Mouse (Mus musculus) lung, postnatal 0 days (tissue): Measurements from ENCODE around the gene Psmd13. TPM values are rescaled to one million over a fixed set of nuclear protein-coding genes. Genes with fewer than 3 reads are reported as not detected.

Source experiments
- ATAC-seq: fragments of 200-750 bp; cut with Nextera tagmentation; 2 replicates; pipeline ENCODE4 v1.8.0; 2017; ENCODE audit warnings: moderate library complexity
- DNase-seq: peaks from one replicate; pipeline ENCODE4 v3.0.0-alpha.2; 2016; ENCODE audit warnings: low spot score
- H3K27ac ChIP-seq: fragments of 300-500 bp; sonication (generic); 2 replicates; pipeline ENCODE4 v1.5.1; 2014; ENCODE audit warnings: antibody characterized with exemption, mild to moderate bottlenecking, low read length, mixed read lengths
- H3K27me3 ChIP-seq: fragments of 300-500 bp; sonication (generic); replicated peaks from 2 replicates; pipeline ENCODE4 v1.6.1; 2014; ENCODE audit warnings: low read length, mixed read lengths; ENCODE audit not compliant: insufficient read depth
- H3K36me3 ChIP-seq: fragments of 300-500 bp; sonication (generic); 2 replicates; pipeline ENCODE4 v1.6.1; 2014; ENCODE audit warnings: low read length, mixed read lengths; ENCODE audit not compliant: insufficient read depth
- H3K4me1 ChIP-seq: fragments of 300-500 bp; sonication (generic); 2 replicates; pipeline ENCODE4 v1.6.1; 2014; ENCODE audit warnings: antibody characterized with exemption, low read depth, low read length, mixed read lengths; ENCODE audit not compliant: insufficient read depth
- H3K4me2 ChIP-seq: fragments of 300-500 bp; sonication (generic); replicated peaks from 2 replicates; pipeline ENCODE4 v1.6.1; 2014; ENCODE audit warnings: low read depth, mild to moderate bottlenecking, low read length, moderate library complexity, mixed read lengths
- H3K4me3 ChIP-seq: fragments of 300-500 bp; sonication (generic); 2 replicates; pipeline ENCODE4 v1.5.1; 2014; ENCODE audit warnings: low read depth, low read length
- H3K9ac ChIP-seq: fragments of 300-500 bp; sonication (generic); replicated peaks from 2 replicates; pipeline ENCODE4 v1.6.1; 2014; ENCODE audit warnings: low read depth, mild to moderate bottlenecking
- H3K9me3 ChIP-seq: fragments of 300-500 bp; sonication (generic); 2 replicates; pipeline ENCODE4 v1.6.1; 2016; ENCODE audit warnings: low read length, mixed read lengths
- CTCF ChIP-seq: IDR thresholded peaks from 2 replicates; pipeline ENCODE4 v1.5.1; 2016; ENCODE audit warnings: antibody characterized with exemption, mild to moderate bottlenecking
- EP300 ChIP-seq: IDR thresholded peaks from 2 replicates; pipeline ENCODE4 v1.6.1; 2016; ENCODE audit warnings: antibody characterized with exemption, mild to moderate bottlenecking, control low read depth
- WGBS: fragments of 180-500 bp; shearing (Covaris S2); extraction: QIAGEN DNeasy Blood & Tissue Kit; methylation state at CpG from one replicate; pipeline ENCODE4 v1.1.7; 2014; 5-methylcytosine and 5-hydroxymethylcytosine counted together
- polyA plus RNA-seq: library from polyadenylated mRNA; unstranded; fragments of >200 nt; fragmentation: Nextera tagmentation; extraction: Ambion mirVana; gene quantifications from 2 replicates; pipeline ENCODE4 v1.2.1, GENCODE M21; 2015

Gene Psmd13
- polyA plus RNA-seq, 1 experiment from 2014 or later = 164 TPM

DNA sequence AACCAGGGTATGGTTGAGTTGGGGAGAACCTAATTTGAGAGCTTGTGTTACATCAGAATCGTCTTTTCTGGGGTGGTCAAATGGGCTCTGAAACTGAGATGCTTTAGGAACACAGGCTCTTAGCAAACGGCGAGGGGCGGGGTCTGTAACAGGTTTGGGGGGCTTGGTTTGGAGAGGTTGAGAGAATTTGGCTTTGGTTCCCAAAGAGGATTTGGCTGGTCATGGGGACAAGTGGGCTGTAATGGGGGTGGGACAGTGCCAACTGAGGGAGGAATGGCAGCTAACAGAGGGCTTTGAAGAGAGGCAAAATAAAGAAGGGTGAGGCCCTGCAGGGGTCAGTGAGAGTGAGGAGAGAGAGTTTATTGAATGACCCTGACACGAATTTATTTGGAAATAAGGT is 42.2 kb upstream of the Psmd13 start:
- no peak overlapping the region for H3K4me2 ChIP-seq
- WGBS = 59% methylated on average over 5 of the region's 5 CpGs
- no peaks in the 10 kb centered on the region for H3K9me3 ChIP-seq
- H3K4me1 ChIP-seq = no peaks in the 10 kb centered on the region
- no peak for ATAC-seq
- no peaks in the 10 kb centered on the region for H3K27me3 ChIP-seq
- H3K36me3 ChIP-seq = no peaks in the 10 kb centered on the region
- DNase-seq = no peak
- no peak overlapping the region for H3K27ac ChIP-seq
- H3K4me3 ChIP-seq = no peak overlapping the region
- TF ChIP-seq EP300 (no peak), CTCF (no peak)
- no peak overlapping the region for H3K9ac ChIP-seq

DNA sequence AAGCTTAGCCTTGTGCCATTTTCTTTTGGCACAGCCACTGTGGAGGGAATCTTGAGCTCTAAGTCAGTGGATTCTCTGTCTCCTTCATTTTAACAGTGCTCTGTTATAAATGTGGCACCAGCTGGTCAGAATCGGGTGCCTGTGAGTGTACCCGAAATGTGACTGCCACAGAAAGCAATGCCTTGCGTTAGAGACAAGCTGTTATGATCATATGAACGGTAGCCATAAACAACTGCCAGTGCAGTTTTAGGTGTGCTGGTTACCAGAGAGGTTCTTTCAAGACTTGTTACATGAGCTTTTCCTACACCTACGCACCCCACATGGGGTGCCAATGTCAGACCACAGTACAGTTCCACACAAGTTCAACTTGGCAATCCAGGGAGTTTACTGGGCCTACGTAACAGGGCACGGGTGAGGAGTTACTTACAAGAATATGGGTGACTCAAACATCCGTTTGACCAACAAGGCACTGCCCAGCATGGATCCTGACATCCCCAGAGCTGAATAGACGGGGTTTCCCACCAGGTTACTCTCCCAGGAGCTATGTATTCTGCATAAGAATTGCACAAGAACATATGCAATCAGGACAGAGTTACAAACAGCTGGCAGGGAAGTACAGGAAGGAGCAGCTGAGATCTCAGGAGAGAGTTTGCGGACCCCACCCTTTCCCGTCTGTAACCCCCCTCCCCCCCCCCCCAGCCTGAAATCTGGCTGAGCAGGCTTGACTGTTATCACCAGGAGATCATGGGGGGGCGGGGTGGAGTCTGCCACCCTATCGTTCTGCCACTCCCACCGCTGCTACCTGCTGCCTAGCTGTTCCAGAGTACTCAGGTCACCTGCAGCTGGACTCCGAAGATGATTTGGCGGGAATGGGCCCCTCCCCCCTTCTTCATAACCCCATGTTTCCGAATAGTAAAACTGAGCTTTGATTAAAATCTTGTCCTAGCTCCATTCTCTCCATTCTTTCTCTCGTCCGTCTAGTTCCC is 40.7 kb upstream of the Psmd13 start:
- Histone ChIP-seq H3K27me3 (no peaks in the 10 kb centered on the region; the same call in 1 of the 2 replicates), H3K4me3 (no peak overlapping the region), H3K36me3 (no peaks in the 10 kb centered on the region), H3K9ac (no peak overlapping the region), H3K9me3 (no peaks in the 10 kb centered on the region), H3K4me1 (no peaks in the 10 kb centered on the region), H3K27ac (no peak overlapping the region), H3K4me2 (peak overlapping the region; percentile 6; the same call in 1 of the 2 replicates)
- DNase-seq = peak; percentile 60
- ATAC-seq = peak; percentile 27
- TF ChIP-seq EP300 = no peak
- TF ChIP-seq CTCF = no peak
- 28% methylated on average over 17 of the region's 19 CpGs for WGBS

DNA sequence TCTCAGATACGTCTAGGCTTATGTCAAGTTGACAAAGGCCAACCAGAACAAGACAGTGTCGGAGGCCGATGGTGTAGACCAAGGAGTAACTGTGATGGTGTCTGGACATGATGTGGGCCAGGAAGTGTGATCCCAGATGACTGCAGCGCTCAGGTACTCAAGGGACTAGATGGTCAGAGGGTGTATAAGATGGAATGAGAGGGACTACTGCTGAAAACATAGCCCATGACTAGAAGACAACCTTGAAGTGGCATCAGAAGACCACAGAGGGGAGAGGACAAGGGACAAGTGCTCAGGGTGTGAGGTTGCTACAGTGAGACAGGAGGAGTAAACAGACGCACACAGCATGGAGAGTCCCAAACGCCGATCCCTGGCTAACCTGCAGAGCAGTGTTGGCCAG is 38.0 kb upstream of the Psmd13 start:
- no peak overlapping the region for H3K4me2 ChIP-seq
- H3K27me3 ChIP-seq = no peaks in the 10 kb centered on the region; the same call in 1 of the 2 replicates
- WGBS = 67% methylated on average over 7 of the region's 7 CpGs
- no peak for ATAC-seq
- H3K36me3 ChIP-seq = no peaks in the 10 kb centered on the region
- H3K27ac ChIP-seq = no peak overlapping the region
- no peak overlapping the region for H3K4me3 ChIP-seq
- H3K9me3 ChIP-seq = no peaks in the 10 kb centered on the region
- no peaks in the 10 kb centered on the region for H3K4me1 ChIP-seq
- TF ChIP-seq EP300 (no peak), CTCF (no peak)
- no peak for DNase-seq
- no peak overlapping the region for H3K9ac ChIP-seq

- TF ChIP-seq EP300 (peak; percentile 67), CTCF (peak; percentile 93)
- 18% methylated on average over 14 of the region's 14 CpGs for WGBS
- peak; percentile 83 for ATAC-seq
- Histone ChIP-seq H3K4me1 (no peaks in the 10 kb centered on the region), H3K27me3 (no peaks in the 10 kb centered on the region; the same call in 1 of the 2 replicates), H3K27ac (no peak within 1 kb of the TSS), H3K4me3 (no peak within 1 kb of the TSS), H3K9me3 (no peaks in the 10 kb centered on the region), H3K36me3 (no peaks in the 10 kb centered on the region), H3K4me2 (no peak within 1 kb of the TSS), H3K9ac (no peak within 1 kb of the TSS)
- peak; percentile 94 for DNase-seq
These were observed 36.7 kb upstream of the Psmd13 start, which contains the start of gene Scgb1c1 for GRCm38 (mm10) chr7:140844905-140845665. Gene Scgb1c1 (plus strand): TSS chr7:140845547.

- TF ChIP-seq CTCF = peak; percentile 36; the same call in 1 of the 2 replicates
- TF ChIP-seq EP300 = no peak
These were observed 36.1 kb upstream of the Psmd13 start for GRCm38 (mm10) chr7:140845683-140846082.

DNA sequence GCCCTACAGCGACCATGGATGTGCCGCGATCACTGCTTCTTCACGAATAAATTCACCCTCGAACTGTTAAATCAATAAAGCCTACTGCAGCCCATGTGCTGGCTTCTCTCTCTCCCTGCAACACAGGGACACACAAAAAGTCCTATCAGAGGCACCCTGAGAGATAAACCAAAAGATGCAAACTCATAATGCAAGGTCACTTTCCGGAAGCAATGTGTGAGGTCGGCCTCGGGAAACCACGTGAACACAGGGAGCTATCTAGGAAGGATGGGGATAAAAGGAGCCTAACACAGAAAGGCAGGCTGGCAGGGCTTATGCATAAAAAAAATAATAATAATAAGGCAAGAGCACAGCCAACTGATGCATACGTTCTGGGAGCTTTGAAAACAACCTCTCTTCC is 35.1 kb upstream of the Psmd13 start:
- TF ChIP-seq EP300 (no peak), CTCF (no peak)
- DNase-seq (no peak), ATAC-seq (no peak)
- H3K9me3 ChIP-seq = no peaks in the 10 kb centered on the region
- no peak overlapping the region for H3K4me3 ChIP-seq
- no peak overlapping the region for H3K9ac ChIP-seq
- H3K4me1 ChIP-seq = no peaks in the 10 kb centered on the region
- no peak overlapping the region for H3K4me2 ChIP-seq
- H3K27ac ChIP-seq = no peak overlapping the region
- H3K27me3 ChIP-seq = no peaks in the 10 kb centered on the region; the same call in 1 of the 2 replicates
- 71% methylated on average over 10 of the region's 10 CpGs for WGBS
- H3K36me3 ChIP-seq = no peaks in the 10 kb centered on the region

More at GRCm38 (mm10) chr7:140845683-140846082, 36.1 kb upstream of the Psmd13 start:
- DNase-seq (no peak), ATAC-seq (no peak)
- WGBS = 61% methylated on average over 4 of the region's 4 CpGs
- H3K4me2 ChIP-seq = no peak overlapping the region
- no peaks in the 10 kb centered on the region; the same call in 1 of the 2 replicates for H3K27me3 ChIP-seq
- no peak overlapping the region for H3K27ac ChIP-seq
- no peak overlapping the region for H3K4me3 ChIP-seq
- H3K36me3 ChIP-seq = no peaks in the 10 kb centered on the region
- no peak overlapping the region for H3K9ac ChIP-seq
- H3K4me1 ChIP-seq = no peaks in the 10 kb centered on the region
- no peaks in the 10 kb centered on the region for H3K9me3 ChIP-seq
